Mouse (Mus musculus): Measurements from ENCODE around the gene Cort. TPM values are rescaled to one million over a fixed set of nuclear protein-coding genes. Genes with fewer than 3 reads are reported as not detected.

Gene Cort
- polyA plus RNA-seq, 1 experiment, result not detected

DNA sequence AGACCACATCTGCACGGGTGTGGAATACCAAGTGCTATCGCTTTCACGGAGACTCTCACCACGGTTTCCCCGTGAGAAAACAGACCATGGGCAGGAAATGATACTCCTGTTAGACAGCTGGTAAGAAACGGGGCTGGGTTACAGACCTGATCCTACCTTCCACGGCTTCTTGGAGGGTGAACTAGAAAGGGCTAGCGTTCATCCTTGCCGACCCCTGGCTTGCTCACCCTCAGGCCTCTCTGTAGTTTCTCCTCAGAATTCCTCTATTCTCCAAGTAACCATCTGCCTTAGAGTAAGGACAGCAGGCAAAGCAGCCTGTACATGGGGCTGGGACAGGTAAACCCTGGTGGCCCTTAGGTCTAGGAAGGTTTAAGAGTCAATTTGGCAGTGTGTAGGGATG lies 22.6 kb upstream of the Cort start:
- 74% methylated on average over 9 of the region's 9 CpGs for WGBS

GRCm38 (mm10) chr4:149148084-149148483 lies 21.5 kb upstream of the Cort start:
- peaks cover 37% of the 10 kb centered on the region for H3K36me3 ChIP-seq (ENCODE audit: control insufficient read depth, insufficient read depth, low read length)
- TF ChIP-seq POLR2A (IDR thresholded peaks at IDR 0.05; ENCODE audit: low read depth, low read length) (no peak), CTCF (IDR thresholded peaks at IDR 0.05; ENCODE audit: extremely low read depth, insufficient read length, insufficient replicate concordance, low read depth, low read length) (no peak)
- no peaks in the 10 kb centered on the region for H3K4me1 ChIP-seq (ENCODE audit: control insufficient read depth, insufficient read depth, insufficient read length, low read length)
- H3K4me3 ChIP-seq (ENCODE audit: low read depth, low read length), result no peak overlapping the region
- WGBS, result 75% methylated on average over 4 of the region's 4 CpGs
- H3K27ac ChIP-seq (ENCODE audit: insufficient read depth, low read depth, low read length), result no peak overlapping the region
- no peaks in the 10 kb centered on the region for H3K27me3 ChIP-seq (ENCODE audit: control insufficient read depth, insufficient read depth, low read length)

More for the DNA sequence above, 22.6 kb upstream of the Cort start:
- Histone ChIP-seq H3K36me3 (ENCODE audit: control insufficient read depth, insufficient read depth, low read length) (peaks cover 48% of the 10 kb centered on the region), H3K4me1 (ENCODE audit: control insufficient read depth, insufficient read depth, insufficient read length, low read length) (no peaks in the 10 kb centered on the region), H3K27ac (ENCODE audit: insufficient read depth, low read depth, low read length) (no peak overlapping the region), H3K27me3 (ENCODE audit: control insufficient read depth, insufficient read depth, low read length) (no peaks in the 10 kb centered on the region), H3K4me3 (ENCODE audit: low read depth, low read length) (no peak overlapping the region)
- TF ChIP-seq CTCF (IDR thresholded peaks at IDR 0.05; ENCODE audit: extremely low read depth, insufficient read length, insufficient replicate concordance, low read depth, low read length) (no peak), POLR2A (IDR thresholded peaks at IDR 0.05; ENCODE audit: low read depth, low read length) (no peak)

- Histone ChIP-seq H3K27me3 (ENCODE audit: control insufficient read depth, insufficient read depth, low read length) (no peaks in the 10 kb centered on the region), H3K27ac (ENCODE audit: insufficient read depth, low read depth, low read length) (no peak overlapping the region), H3K4me1 (ENCODE audit: control insufficient read depth, insufficient read depth, insufficient read length, low read length) (no peaks in the 10 kb centered on the region), H3K4me3 (ENCODE audit: low read depth, low read length) (no peak overlapping the region), H3K36me3 (ENCODE audit: control insufficient read depth, insufficient read depth, low read length) (peaks cover 32% of the 10 kb centered on the region)
- TF ChIP-seq CTCF (IDR thresholded peaks at IDR 0.05; ENCODE audit: extremely low read depth, insufficient read length, insufficient replicate concordance, low read depth, low read length) (no peak), POLR2A (IDR thresholded peaks at IDR 0.05; ENCODE audit: low read depth, low read length) (no peak)
- 82% methylated on average over 7 of the region's 7 CpGs for WGBS
Measured at GRCm38 (mm10) chr4:149147528-149147927, 21.0 kb upstream of the Cort start.

GRCm38 (mm10) chr4:149145151-149145550 lies 18.6 kb upstream of the Cort start:
- TF ChIP-seq POLR2A (IDR thresholded peaks at IDR 0.05; ENCODE audit: low read depth, low read length), result no peak
- no peak for TF ChIP-seq CTCF (IDR thresholded peaks at IDR 0.05; ENCODE audit: extremely low read depth, insufficient read length, insufficient replicate concordance, low read depth, low read length)
- Histone ChIP-seq H3K27ac (ENCODE audit: insufficient read depth, low read depth, low read length) (no peak overlapping the region), H3K4me1 (ENCODE audit: control insufficient read depth, insufficient read depth, insufficient read length, low read length) (no peaks in the 10 kb centered on the region), H3K36me3 (ENCODE audit: control insufficient read depth, insufficient read depth, low read length) (peaks cover 10% of the 10 kb centered on the region), H3K4me3 (ENCODE audit: low read depth, low read length) (no peak overlapping the region), H3K27me3 (ENCODE audit: control insufficient read depth, insufficient read depth, low read length) (no peaks in the 10 kb centered on the region)
- 88% methylated on average over 4 of the region's 4 CpGs for WGBS

GRCm38 (mm10) chr4:149144459-149144858 lies 17.9 kb upstream of the Cort start:
- Histone ChIP-seq H3K27me3 (ENCODE audit: control insufficient read depth, insufficient read depth, low read length) (no peaks in the 10 kb centered on the region), H3K4me3 (ENCODE audit: low read depth, low read length) (no peak overlapping the region), H3K36me3 (ENCODE audit: control insufficient read depth, insufficient read depth, low read length) (peaks cover 4% of the 10 kb centered on the region), H3K27ac (ENCODE audit: insufficient read depth, low read depth, low read length) (no peak overlapping the region), H3K4me1 (ENCODE audit: control insufficient read depth, insufficient read depth, insufficient read length, low read length) (no peaks in the 10 kb centered on the region)
- WGBS, result 6% methylated on average over 3 of the region's 3 CpGs
- TF ChIP-seq CTCF (IDR thresholded peaks at IDR 0.05; ENCODE audit: extremely low read depth, insufficient read length, insufficient replicate concordance, low read depth, low read length) (peak; percentile 91; the same call in 1 of the 2 replicates), POLR2A (IDR thresholded peaks at IDR 0.05; ENCODE audit: low read depth, low read length) (no peak)

- H3K4me3 ChIP-seq (ENCODE audit: low read depth, low read length), result no peak overlapping the region
- H3K27ac ChIP-seq (ENCODE audit: insufficient read depth, low read depth, low read length), result no peak overlapping the region
- WGBS, result 7% methylated on average over 4 of the region's 4 CpGs
- TF ChIP-seq POLR2A (IDR thresholded peaks at IDR 0.05; ENCODE audit: low read depth, low read length), result no peak
- TF ChIP-seq CTCF (IDR thresholded peaks at IDR 0.05; ENCODE audit: extremely low read depth, insufficient read length, insufficient replicate concordance, low read depth, low read length), result no peak
- no peaks in the 10 kb centered on the region for H3K27me3 ChIP-seq (ENCODE audit: control insufficient read depth, insufficient read depth, low read length)
- H3K4me1 ChIP-seq (ENCODE audit: control insufficient read depth, insufficient read depth, insufficient read length, low read length), result no peaks in the 10 kb centered on the region
- H3K36me3 ChIP-seq (ENCODE audit: control insufficient read depth, insufficient read depth, low read length), result no peaks in the 10 kb centered on the region
Measured at GRCm38 (mm10) chr4:149143594-149143993, 17.0 kb upstream of the Cort start.

GRCm38 (mm10) chr4:149138515-149138914 lies 12.0 kb upstream of the Cort start:
- no peaks in the 10 kb centered on the region for H3K27me3 ChIP-seq (ENCODE audit: control insufficient read depth, insufficient read depth, low read length)
- TF ChIP-seq CTCF (IDR thresholded peaks at IDR 0.05; ENCODE audit: extremely low read depth, insufficient read length, insufficient replicate concordance, low read depth, low read length) (no peak), POLR2A (IDR thresholded peaks at IDR 0.05; ENCODE audit: low read depth, low read length) (no peak)
- H3K27ac ChIP-seq (ENCODE audit: insufficient read depth, low read depth, low read length), result no peak overlapping the region
- H3K4me1 ChIP-seq (ENCODE audit: control insufficient read depth, insufficient read depth, insufficient read length, low read length), result no peaks in the 10 kb centered on the region; the same call in 1 of the 2 replicates
- no peaks in the 10 kb centered on the region for H3K36me3 ChIP-seq (ENCODE audit: control insufficient read depth, insufficient read depth, low read length)
- 80% methylated on average over 8 of the region's 8 CpGs for WGBS
- H3K4me3 ChIP-seq (ENCODE audit: low read depth, low read length), result no peak overlapping the region
